Mouse (Mus musculus) cerebellum, adult 2 months (tissue): Measurements from ENCODE around the gene Colec11.

Experiments
- CTCF ChIP-seq: fragments of 200-500 bp; IDR thresholded peaks from 2 replicates; pipeline ENCODE4 v1.5.1; 2011; ENCODE audit warnings: low read depth, mild to moderate bottlenecking, control low read depth, low read length, moderate library complexity, borderline replicate concordance; ENCODE audit not compliant: insufficient read depth
- POLR2A ChIP-seq: fragments of 200-500 bp; IDR thresholded peaks from 2 replicates; pipeline ENCODE4 v1.6.1; 2011; ENCODE audit warnings: low read length, control low read depth, borderline replicate concordance; ENCODE audit not compliant: insufficient read depth

- TF ChIP-seq CTCF (no peak), POLR2A (no peak)
Measured at GRCm38 (mm10) chr12:28667287-28667686, 44.1 kb upstream of the Colec11 start.
